Mouse (Mus musculus) forebrain, embryonic 12.5 days (tissue): Measurements from ENCODE around the gene Cort. TPM values are rescaled to one million over a fixed set of nuclear protein-coding genes. Genes with fewer than 3 reads are reported as not detected.

Source experiments
- ATAC-seq: fragments of 200-750 bp; cut with Nextera tagmentation; 2 replicates; pipeline ENCODE4 v1.8.0; 2017; ENCODE audit warnings: moderate TSS enrichment; ENCODE audit not compliant: low FRiP score
- H3K27ac ChIP-seq: fragments of 300-500 bp; sonication (generic); 2 replicates; pipeline ENCODE4 v1.5.1; 2016; ENCODE audit warnings: mild to moderate bottlenecking
- H3K27me3 ChIP-seq: fragments of 300-500 bp; sonication (generic); 2 replicates; pipeline ENCODE4 v1.6.1; 2016; ENCODE audit warnings: mild to moderate bottlenecking
- H3K36me3 ChIP-seq: fragments of 300-500 bp; sonication (generic); replicated peaks from 2 replicates; pipeline ENCODE4 v1.6.1; 2016; ENCODE audit warnings: mild to moderate bottlenecking
- H3K4me1 ChIP-seq: fragments of 300-500 bp; sonication (generic); 2 replicates; pipeline ENCODE4 v1.6.1; 2016
- H3K4me2 ChIP-seq: fragments of 300-500 bp; sonication (generic); 2 replicates; pipeline ENCODE4 v1.6.1; 2016; ENCODE audit warnings: mild to moderate bottlenecking, moderate library complexity
- H3K4me3 ChIP-seq: fragments of 300-500 bp; sonication (generic); replicated peaks from 2 replicates; pipeline ENCODE4 v1.5.1; 2016; ENCODE audit warnings: mild to moderate bottlenecking
- H3K9ac ChIP-seq: fragments of 300-500 bp; sonication (generic); 2 replicates; pipeline ENCODE4 v1.6.1; 2016; ENCODE audit warnings: mild to moderate bottlenecking
- H3K9me3 ChIP-seq: fragments of 300-500 bp; sonication (generic); 2 replicates; pipeline ENCODE4 v1.6.1; 2016
- WGBS: fragments of 180-500 bp; shearing (Covaris S2); methylation state at CpG from one replicate; pipeline ENCODE4 v1.1.7; 2016; 5-methylcytosine and 5-hydroxymethylcytosine counted together
- polyA plus RNA-seq: library from polyadenylated mRNA; unstranded; fragments of >200 nt; fragmentation: Nextera tagmentation; extraction: Ambion mirVana; gene quantifications from 2 replicates; pipeline ENCODE4 v1.2.1, GENCODE M21; 2016

The Cort gene
- polyA plus RNA-seq, 1 experiment from 2014 or later, result 0.60 TPM

- peak; percentile 82 for ATAC-seq
- Histone ChIP-seq H3K4me1 (peaks cover 8% of the 10 kb centered on the region; the same call in 1 of the 2 replicates), H3K36me3 (peaks cover 2% of the 10 kb centered on the region), H3K27me3 (no peaks in the 10 kb centered on the region), H3K27ac (peak overlapping the region; percentile 51), H3K9ac (no peak overlapping the region), H3K9me3 (no peaks in the 10 kb centered on the region), H3K4me2 (no peak overlapping the region), H3K4me3 (no peak overlapping the region)
- WGBS, result 6% methylated on average over 3 of the region's 3 CpGs
Measured at GRCm38 (mm10) chr4:149144459-149144858, 17.9 kb upstream of the Cort start.

- no peaks in the 10 kb centered on the region for H3K36me3 ChIP-seq
- no peak overlapping the region for H3K27ac ChIP-seq
- no peak overlapping the region for H3K4me3 ChIP-seq
- H3K4me1 ChIP-seq, result peaks cover 8% of the 10 kb centered on the region; the same call in 1 of the 2 replicates
- no peak overlapping the region for H3K4me2 ChIP-seq
- no peaks in the 10 kb centered on the region for H3K9me3 ChIP-seq
- no peaks in the 10 kb centered on the region for H3K27me3 ChIP-seq
- no peak for ATAC-seq
- no peak overlapping the region for H3K9ac ChIP-seq
- 41% methylated on average over 4 of the region's 4 CpGs for WGBS
Measured at GRCm38 (mm10) chr4:149143594-149143993, 17.0 kb upstream of the Cort start.

- Histone ChIP-seq H3K27ac (no peak overlapping the region), H3K4me3 (no peak overlapping the region), H3K36me3 (no peaks in the 10 kb centered on the region), H3K9ac (no peak overlapping the region), H3K27me3 (no peaks in the 10 kb centered on the region), H3K4me1 (peaks cover 9% of the 10 kb centered on the region), H3K4me2 (no peak overlapping the region), H3K9me3 (no peaks in the 10 kb centered on the region)
- no peak for ATAC-seq
- 85% methylated on average over 8 of the region's 8 CpGs for WGBS
Measured at GRCm38 (mm10) chr4:149138515-149138914, 12.0 kb upstream of the Cort start.

DNA sequence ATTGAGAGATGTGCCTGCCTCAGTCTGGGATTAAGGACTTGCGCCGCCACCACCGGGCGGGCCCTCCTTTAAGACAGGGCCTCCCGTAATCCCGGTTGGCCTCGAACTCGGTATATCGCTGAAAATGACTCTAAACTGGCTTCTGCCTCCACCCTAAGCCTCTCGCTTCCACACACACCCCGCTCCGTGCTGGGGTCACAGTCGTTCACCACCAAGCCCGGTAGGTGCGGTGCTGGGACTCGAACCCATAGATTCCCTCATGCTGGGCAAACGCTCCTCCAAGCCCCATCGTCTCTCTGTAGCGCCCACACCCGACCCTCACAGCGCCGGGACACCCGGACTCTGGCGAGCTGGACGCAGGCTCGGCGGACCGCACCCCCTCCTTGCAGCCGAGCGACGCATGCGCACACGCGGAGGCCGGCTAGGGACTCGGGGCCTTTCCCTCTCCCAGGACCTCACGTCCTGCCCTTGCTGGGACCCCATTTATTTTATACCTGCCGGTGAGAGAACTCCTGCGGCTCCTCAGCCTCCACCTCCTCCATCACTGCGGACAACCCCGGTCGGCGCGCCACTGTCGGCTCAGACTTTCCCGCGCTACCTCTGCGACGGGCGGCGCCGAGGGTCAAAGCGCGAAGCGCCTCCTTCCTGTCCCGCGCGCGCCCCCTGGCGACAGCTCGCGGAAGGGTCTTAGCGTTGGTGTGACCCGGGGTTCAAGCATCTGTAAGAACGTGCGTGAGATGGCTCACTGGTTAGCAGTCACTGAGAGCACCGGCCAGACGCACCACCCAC is 10.6 kb upstream of the Cort start, which contains the start of gene Cenps:
Cenps (minus strand) TSS at position 648 of the 789 bp plus-strand sequence.
- H3K27me3 ChIP-seq, result no peaks in the 10 kb centered on the region
- H3K9me3 ChIP-seq, result no peaks in the 10 kb centered on the region
- peak within 1 kb of the TSS; percentile 75 for H3K9ac ChIP-seq
- H3K4me2 ChIP-seq, result peak within 1 kb of the TSS; percentile 71
- peaks cover 9% of the 10 kb centered on the region for H3K4me1 ChIP-seq
- under 1% methylated on average over 68 of the region's 68 CpGs for WGBS
- H3K27ac ChIP-seq, result peak within 1 kb of the TSS; percentile 92
- H3K36me3 ChIP-seq, result no peaks in the 10 kb centered on the region; the same call in 1 of the 2 replicates
- H3K4me3 ChIP-seq, result peak within 1 kb of the TSS; percentile 66
- peak; percentile 92 for ATAC-seq

GRCm38 (mm10) chr4:149136116-149136850 is 9.7 kb upstream of the Cort start:
- peaks cover 9% of the 10 kb centered on the region for H3K4me1 ChIP-seq
- H3K4me2 ChIP-seq, result peak overlapping the region; percentile 71
- H3K9me3 ChIP-seq, result no peaks in the 10 kb centered on the region
- H3K27ac ChIP-seq, result no peak overlapping the region
- H3K27me3 ChIP-seq, result no peaks in the 10 kb centered on the region
- peaks cover 7% of the 10 kb centered on the region for H3K36me3 ChIP-seq
- H3K4me3 ChIP-seq, result peak overlapping the region; percentile 66
- WGBS, result 68% methylated on average over 18 of the region's 18 CpGs
- ATAC-seq, result no peak
- H3K9ac ChIP-seq, result peak overlapping the region; percentile 75

DNA sequence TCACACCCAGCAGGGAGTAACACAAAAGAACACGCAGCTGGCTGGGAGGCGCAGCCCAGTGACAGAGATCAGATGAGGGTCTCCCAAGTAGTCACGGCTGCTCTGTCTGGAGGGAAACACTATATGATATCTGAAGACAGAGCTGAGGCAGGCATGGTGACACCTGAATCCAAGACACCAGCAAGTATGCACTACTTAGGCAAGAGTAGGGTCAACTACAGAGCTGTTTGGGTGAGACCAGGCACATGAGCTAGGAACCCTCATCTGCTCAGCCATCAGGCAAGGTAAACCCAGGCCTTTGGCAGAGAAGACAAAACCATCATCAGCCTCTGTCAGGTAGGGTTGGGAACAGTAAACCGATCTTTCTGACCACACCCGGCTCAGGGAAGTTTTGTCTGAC is 6.8 kb upstream of the Cort start:
- WGBS, result 80% methylated on average over 5 of the region's 5 CpGs
- H3K4me1 ChIP-seq, result peaks cover 9% of the 10 kb centered on the region

GRCm38 (mm10) chr4:149131789-149132565 is 5.4 kb upstream of the Cort start:
- peaks cover 44% of the 10 kb centered on the region for H3K36me3 ChIP-seq
- peaks cover 8% of the 10 kb centered on the region for H3K4me1 ChIP-seq
- WGBS, result 91% methylated on average over 21 of the region's 21 CpGs
- H3K27me3 ChIP-seq, result no peaks in the 10 kb centered on the region
- H3K9me3 ChIP-seq, result no peaks in the 10 kb centered on the region
- H3K9ac ChIP-seq, result no peak overlapping the region
- H3K4me3 ChIP-seq, result no peak overlapping the region
- no peak overlapping the region for H3K27ac ChIP-seq
- H3K4me2 ChIP-seq, result no peak overlapping the region
- no peak for ATAC-seq

More for the DNA sequence above, 6.8 kb upstream of the Cort start:
- Histone ChIP-seq H3K9me3 (no peaks in the 10 kb centered on the region), H3K27me3 (no peaks in the 10 kb centered on the region), H3K4me3 (no peak overlapping the region), H3K4me2 (no peak overlapping the region), H3K9ac (no peak overlapping the region), H3K27ac (no peak overlapping the region), H3K36me3 (peaks cover 33% of the 10 kb centered on the region)
- ATAC-seq, result no peak

- H3K36me3 ChIP-seq, result peaks cover 44% of the 10 kb centered on the region
- 90% methylated on average over 23 of the region's 23 CpGs for WGBS
- no peak overlapping the region for H3K4me3 ChIP-seq
- no peak overlapping the region for H3K4me2 ChIP-seq
- no peak overlapping the region for H3K9ac ChIP-seq
- ATAC-seq, result no peak
- no peaks in the 10 kb centered on the region for H3K9me3 ChIP-seq
- no peak overlapping the region for H3K27ac ChIP-seq
- peaks cover under 1% of the 10 kb centered on the region; the same call in 1 of the 2 replicates for H3K4me1 ChIP-seq
- H3K27me3 ChIP-seq, result no peaks in the 10 kb centered on the region
Measured at GRCm38 (mm10) chr4:149131021-149131752, 4.6 kb upstream of the Cort start.

DNA sequence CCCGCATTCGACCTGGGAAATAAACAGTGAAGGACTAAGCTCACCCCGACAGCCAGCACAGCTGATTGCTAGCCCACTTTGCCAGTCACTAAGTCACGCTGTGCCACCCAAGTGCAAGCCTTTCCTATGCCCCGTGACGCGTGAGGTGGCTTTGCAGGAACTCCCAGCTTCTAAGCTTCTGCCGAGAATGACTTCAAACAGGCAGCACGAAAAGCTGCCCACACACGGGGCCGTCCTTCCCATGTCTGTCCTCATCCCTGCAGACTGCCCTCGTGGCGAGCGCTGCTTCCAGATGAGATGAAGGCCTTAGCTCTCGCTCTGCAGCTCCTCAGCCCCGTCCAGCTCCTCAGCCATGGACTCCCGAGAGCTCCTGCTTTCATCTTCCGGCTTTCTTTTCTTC is 1.9 kb upstream of the Cort start:
- Histone ChIP-seq H3K9me3 (no peaks in the 10 kb centered on the region), H3K27ac (no peak overlapping the region), H3K4me3 (no peak overlapping the region), H3K4me1 (0 out of 2 replicates have a peak, but pooled peaks cover 7% of the 10 kb centered on the region), H3K9ac (no peak overlapping the region), H3K27me3 (no peaks in the 10 kb centered on the region), H3K4me2 (no peak overlapping the region), H3K36me3 (peaks cover 44% of the 10 kb centered on the region)
- 90% methylated on average over 18 of the region's 18 CpGs for WGBS
- no peak for ATAC-seq

DNA sequence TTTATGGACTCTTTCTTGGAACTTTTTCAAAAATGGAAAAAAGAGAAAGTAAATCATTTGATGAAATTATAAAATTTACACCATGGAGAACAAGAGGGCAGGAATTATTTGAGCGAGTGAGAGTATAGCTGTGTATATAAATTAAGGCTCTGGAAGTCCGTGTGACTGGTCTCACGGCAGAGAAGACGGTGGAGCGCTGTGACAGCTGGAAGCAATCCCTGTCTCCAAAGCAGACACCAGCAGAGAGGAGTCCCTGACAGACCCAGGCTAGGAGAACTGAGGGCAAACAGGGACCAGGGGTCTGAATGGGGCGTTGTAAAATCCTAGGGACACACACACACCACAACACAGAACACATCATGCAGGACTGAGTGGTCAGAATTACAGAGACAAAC is 451 bp downstream of the Cort start:
- H3K27ac ChIP-seq, result no peak overlapping the region
- no peak for ATAC-seq

DNA sequence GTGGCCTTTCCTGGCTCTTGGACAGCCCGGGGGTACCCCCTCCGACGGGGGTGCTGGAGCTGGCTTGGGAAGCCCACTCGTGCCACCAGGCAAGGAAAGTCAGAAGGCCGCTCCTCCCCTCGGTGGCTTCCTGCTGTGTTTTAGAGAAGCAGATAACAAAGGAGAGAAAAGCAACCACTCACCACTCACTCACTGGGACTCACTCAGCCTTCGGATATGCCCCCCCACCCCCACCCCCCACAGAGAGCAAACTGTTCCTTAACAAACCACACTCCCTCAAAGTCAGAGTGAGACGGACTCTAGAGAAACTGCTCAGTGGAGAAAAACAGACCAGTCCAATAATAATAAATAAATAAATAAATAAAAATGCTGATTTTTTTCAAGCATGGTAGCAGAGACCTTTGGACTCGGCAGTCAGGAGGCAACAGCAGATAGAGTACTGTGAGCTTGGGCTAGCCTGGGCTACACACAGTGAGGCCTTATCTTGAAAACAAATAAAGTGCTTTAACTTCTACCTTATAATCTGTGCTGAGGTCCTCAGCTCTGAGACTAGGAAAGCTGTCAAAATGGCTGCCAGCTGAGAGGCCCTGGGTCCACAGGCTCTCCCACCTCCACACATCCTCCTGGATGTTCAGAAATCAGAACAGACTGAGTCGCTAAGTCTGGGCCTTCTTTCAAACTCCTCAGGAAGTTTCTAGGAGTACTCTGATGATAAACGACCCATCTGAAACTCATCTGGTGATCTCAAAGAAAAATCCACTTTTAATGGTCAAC is 1.0 kb downstream of the Cort start:
- no peak overlapping the region for H3K4me3 ChIP-seq

More for the DNA sequence above, 451 bp downstream of the Cort start:
- no peak overlapping the region for H3K9ac ChIP-seq
- WGBS, result 87% methylated on average over 6 of the region's 6 CpGs
- H3K4me1 ChIP-seq, result 0 out of 2 replicates have a peak, but pooled peaks cover 7% of the 10 kb centered on the region
- H3K4me2 ChIP-seq, result no peak overlapping the region
- H3K9me3 ChIP-seq, result no peaks in the 10 kb centered on the region
- no peak overlapping the region for H3K4me3 ChIP-seq
- no peaks in the 10 kb centered on the region for H3K27me3 ChIP-seq
- peaks cover 35% of the 10 kb centered on the region for H3K36me3 ChIP-seq

More for the DNA sequence above, 1.0 kb downstream of the Cort start:
- 42% methylated on average over 11 of the region's 11 CpGs for WGBS
- peaks cover 29% of the 10 kb centered on the region for H3K36me3 ChIP-seq
- H3K4me2 ChIP-seq, result no peak overlapping the region
- H3K27me3 ChIP-seq, result no peaks in the 10 kb centered on the region
- H3K4me1 ChIP-seq, result 0 out of 2 replicates have a peak, but pooled peaks cover 7% of the 10 kb centered on the region
- H3K9me3 ChIP-seq, result no peaks in the 10 kb centered on the region
- no peak overlapping the region for H3K9ac ChIP-seq
- no peak overlapping the region for H3K27ac ChIP-seq
- ATAC-seq, result no peak
